Mouse (Mus musculus) testis, adult 2 months (tissue): ENCODE measurements at regions not wholly inside any gene's neighbourhood (a gene's known extent, or its start where the extent isn't known, plus 50 kb on each side); places are given as distances from the start of the nearest gene placed in this dataset.

Experiments
- CTCF ChIP-seq: fragments of 200-500 bp; IDR thresholded peaks from 2 replicates; pipeline ENCODE4 v1.5.1; 2012; ENCODE audit warnings: low read depth, mild to moderate bottlenecking, inconsistent platforms, low read length, moderate library complexity; ENCODE audit not compliant: control insufficient read depth, insufficient read depth, insufficient replicate concordance
- POLR2A ChIP-seq: fragments of 200-500 bp; IDR thresholded peaks from 2 replicates; pipeline ENCODE4 v1.6.1; 2012; ENCODE audit warnings: low read depth, mild to moderate bottlenecking, inconsistent platforms, low read length, moderate library complexity; ENCODE audit not compliant: control insufficient read depth

DNA sequence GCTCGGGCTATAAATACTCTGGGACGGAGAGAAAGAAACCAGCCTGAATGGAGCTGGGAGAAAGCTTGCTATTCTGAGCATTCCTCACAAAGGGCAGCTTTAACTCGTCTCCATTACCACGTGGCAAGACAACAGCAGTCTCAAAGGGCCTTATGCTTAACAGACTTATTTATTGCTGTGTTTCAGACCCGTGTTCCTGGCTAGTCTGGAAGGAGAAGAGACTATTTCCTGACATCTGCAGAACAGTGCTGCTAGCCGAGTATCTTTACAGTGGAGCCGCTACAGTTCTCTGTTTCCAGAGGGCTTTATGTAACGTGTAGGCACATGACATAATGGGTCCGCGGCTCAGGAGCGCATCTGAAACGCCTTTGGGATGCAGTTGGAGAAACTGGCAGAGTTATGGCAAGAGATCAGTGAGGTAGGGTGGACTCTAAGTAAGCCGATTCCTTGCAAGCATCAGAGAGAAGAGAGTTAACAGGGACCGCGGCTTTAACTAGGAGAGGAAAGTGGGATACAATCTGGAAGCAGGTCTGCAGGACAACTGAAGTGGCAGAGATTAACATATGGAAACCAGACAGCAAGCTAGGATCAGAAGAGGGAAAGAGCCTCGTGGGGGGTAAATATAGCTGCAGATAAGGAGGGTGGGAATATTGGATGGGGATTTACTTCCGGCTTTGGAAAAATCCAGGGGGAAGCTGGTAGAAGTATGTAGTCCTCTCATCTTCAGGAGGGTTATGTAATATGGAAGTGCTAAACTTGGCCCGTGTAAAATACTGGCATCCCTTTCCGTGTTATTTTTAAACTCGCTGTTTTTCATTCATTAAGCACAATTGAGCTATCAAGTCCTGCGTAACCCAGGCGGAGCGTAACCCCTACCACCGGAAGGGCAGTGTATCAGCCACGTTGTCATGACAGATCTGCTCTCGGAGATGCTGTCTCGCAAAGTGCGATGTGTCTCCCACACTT, 229.3 kb upstream of the Prickle1 start:
- no peak for TF ChIP-seq POLR2A
- no peak for TF ChIP-seq CTCF
